Mouse (Mus musculus): ENCODE results near the gene Fam13c.

DNA sequence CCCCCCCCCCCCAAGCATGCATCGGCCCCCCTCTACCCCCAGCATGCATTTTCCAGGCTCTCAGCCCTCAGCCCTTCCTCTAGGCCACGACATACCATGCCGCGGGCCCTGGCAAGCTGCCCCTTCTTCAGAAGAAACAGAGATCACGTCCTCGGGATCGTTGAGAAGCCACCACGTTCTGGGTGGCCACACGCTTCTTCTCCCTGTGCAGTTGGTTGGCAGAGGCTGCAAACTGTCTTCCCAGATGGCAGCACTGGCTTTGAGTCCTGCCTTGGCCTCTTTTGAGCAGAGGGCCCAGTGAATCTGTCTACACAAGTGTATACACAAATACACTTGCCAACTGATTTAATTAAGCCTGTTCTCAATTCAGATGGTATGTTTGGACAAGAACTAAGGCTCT lies 92.0 kb downstream of the Fam13c start:
- TF ChIP-seq CTCF (IDR thresholded peaks at IDR 0.05; ENCODE audit: extremely low read depth, insufficient read depth, low read length): no peak
- TF ChIP-seq POLR2A (IDR thresholded peaks at IDR 0.05; ENCODE audit: extremely low read depth, insufficient read depth, low read length): no peak

All from cortical plate, adult 2 months (tissue).